ENCODE assay signal across 8 mouse cellular contexts in genomic region chr1:182954287-182955046, GRCm38 (mm10). TPM values are rescaled to one million over a fixed set of nuclear protein-coding genes. Genes with fewer than 3 reads are reported as not detected.
A peak's percentile ranks its signal among the peaks of the same experiment; 100 is the strongest.
DNase-seq lines count a peak whose midpoint lies in the region; ATAC-seq and TF ChIP-seq lines count a peak whose summit lies in the region.

Gene Tlr5 (plus strand): TSS chr1:182954788.

- H3K27me3 ChIP-seq in intestine, postnatal 0 days (replicated peaks; ENCODE audit: control insufficient read depth, insufficient read depth, low read length), result no peaks in the 10 kb centered on the region

- peak within 1 kb of the TSS; percentile 54 for H3K9ac ChIP-seq in intestine, postnatal 0 days (ENCODE audit: low read depth, low read length)

- 11% methylated on average over 21 of the region's 21 CpGs for WGBS in intestine, postnatal 0 days

- H3K4me1 ChIP-seq in intestine, postnatal 0 days (replicated peaks; ENCODE audit: control insufficient read depth, insufficient read depth, low read length), result peaks cover 16% of the 10 kb centered on the region

- TF ChIP-seq CTCF in intestine, postnatal 0 days (IDR thresholded peaks at IDR 0.05; ENCODE audit: low read depth), result no peak

- peak; percentile 41 for DNase-seq in R1 (ENCODE audit: low read depth, low spot score)
- DNase-seq in embryo, embryonic 10 days (ENCODE audit: low spot score), result peak; percentile 72
- DNase-seq in heart, adult 11 months, result peak; percentile 95
- peak; percentile 69 for DNase-seq in lung, adult 18-20 months
- DNase-seq in layer of hippocampus, adult 11-12 months (ENCODE audit: low spot score), result no peak
- DNase-seq in cerebellum, adult 9-11 months, result no peak

- no peaks in the 10 kb centered on the region for H3K9me3 ChIP-seq in intestine, postnatal 0 days (ENCODE audit: control insufficient read depth)

- peak within 1 kb of the TSS; percentile 90 for H3K4me2 ChIP-seq in intestine, postnatal 0 days (replicated peaks; ENCODE audit: low read depth)

- no peaks in the 10 kb centered on the region for H3K36me3 ChIP-seq in intestine, postnatal 0 days (ENCODE audit: control insufficient read depth, insufficient read depth)

- ATAC-seq in intestine, postnatal 0 days, result peak; percentile 42
- ATAC-seq in neutrophil, adult 5-6 weeks (ENCODE audit: extremely low read depth, insufficient number of reproducible peaks, low FRiP score, poor library complexity, severe bottlenecking), result no peak

- peak within 1 kb of the TSS; percentile 57 for H3K4me3 ChIP-seq in intestine, postnatal 0 days (ENCODE audit: low read depth, low read length)

- peak within 1 kb of the TSS; percentile 76 for H3K27ac ChIP-seq in intestine, postnatal 0 days (ENCODE audit: low read depth, low read length)

RNA-seq across cellular contexts. Expression of gene Tlr5, which starts in this region (rescaled TPM):
- polyA plus RNA-seq in intestine, postnatal 0 days (2015; fragmentation: Nextera tagmentation; extraction: Ambion mirVana), result 4.3 and 5.0 TPM in 2 replicates
- total RNA-seq in neutrophil, adult 5-6 weeks (2017), result 7.4 and 12.0 TPM in 2 replicates

Comparison
In these comparisons a context has a peak if more than half of its experiments do, and no peak if none do; other contexts are left out.
1. DNase-seq: peak in R1 (single experiment), embryo, embryonic 10 days (single experiment), heart, adult 11 months (single experiment) and lung, adult 18-20 months (2 of 2); none in layer of hippocampus, adult 11-12 months (single experiment) and cerebellum, adult 9-11 months (single experiment).